Mouse (Mus musculus): ENCODE measurements at regions not wholly inside any gene's neighbourhood (a gene's known extent, or its start where the extent isn't known, plus 50 kb on each side); places are given as distances from the start of the nearest gene placed in this dataset.

GRCm38 (mm10) chr2:12697209-12697608 lies 226.6 kb upstream of the Pter start:
- DNase-seq (ENCODE audit: low spot score), result no peak

- DNase-seq (ENCODE audit: low spot score), result no peak
Measured at GRCm38 (mm10) chr2:12699331-12699730, 224.5 kb upstream of the Pter start.

GRCm38 (mm10) chr2:12707514-12707913 lies 216.3 kb upstream of the Pter start:
- DNase-seq (ENCODE audit: low spot score), result no peak

- DNase-seq (ENCODE audit: low spot score), result peak; percentile 75
Measured at GRCm38 (mm10) chr2:12709156-12709923, 214.5 kb upstream of the Pter start.

- DNase-seq (ENCODE audit: low spot score), result no peak
Measured at GRCm38 (mm10) chr2:12709924-12710240, 214.0 kb upstream of the Pter start.

GRCm38 (mm10) chr2:12716124-12717012 lies 207.5 kb upstream of the Pter start:
- no peak for DNase-seq (ENCODE audit: low spot score)

GRCm38 (mm10) chr2:12729251-12729650 lies 194.6 kb upstream of the Pter start:
- DNase-seq (ENCODE audit: low spot score), result no peak

GRCm38 (mm10) chr2:12737140-12737539 lies 186.7 kb upstream of the Pter start:
- no peak for DNase-seq (ENCODE audit: low spot score)

GRCm38 (mm10) chr2:12746856-12747255 lies 177.0 kb upstream of the Pter start:
- DNase-seq (ENCODE audit: low spot score), result peak; percentile 31

- no peak for DNase-seq (ENCODE audit: low spot score)
Measured at GRCm38 (mm10) chr2:12758816-12759215, 165.0 kb upstream of the Pter start.

- DNase-seq (ENCODE audit: low spot score), result peak; percentile 44
Measured at GRCm38 (mm10) chr2:12759931-12760330, 163.9 kb upstream of the Pter start.

- no peak for DNase-seq (ENCODE audit: low spot score)
Measured at GRCm38 (mm10) chr2:12761461-12761860, 162.4 kb upstream of the Pter start.

GRCm38 (mm10) chr2:12764510-12764909 lies 159.3 kb upstream of the Pter start:
- DNase-seq (ENCODE audit: low spot score), result no peak

GRCm38 (mm10) chr2:12765336-12765735 lies 158.5 kb upstream of the Pter start:
- no peak for DNase-seq (ENCODE audit: low spot score)

- peak; percentile 41 for DNase-seq (ENCODE audit: low spot score)
Measured at GRCm38 (mm10) chr2:12776866-12777265, 147.0 kb upstream of the Pter start.

- DNase-seq (ENCODE audit: low spot score), result peak; percentile 24
Measured at GRCm38 (mm10) chr2:12777696-12778095, 146.1 kb upstream of the Pter start.

- DNase-seq (ENCODE audit: low spot score), result no peak
Measured at GRCm38 (mm10) chr2:12792596-12792995, 131.2 kb upstream of the Pter start.

GRCm38 (mm10) chr2:12797615-12798169 lies 126.1 kb upstream of the Pter start:
- DNase-seq (ENCODE audit: low spot score), result peak; percentile 32

- peak; percentile 50 for DNase-seq (ENCODE audit: low spot score)
Measured at GRCm38 (mm10) chr2:12799153-12799925, 124.5 kb upstream of the Pter start.

GRCm38 (mm10) chr2:12802667-12803066 lies 121.2 kb upstream of the Pter start:
- no peak for DNase-seq (ENCODE audit: low spot score)

- no peak for DNase-seq (ENCODE audit: low spot score)
Measured at GRCm38 (mm10) chr2:12805096-12805495, 118.7 kb upstream of the Pter start.

GRCm38 (mm10) chr2:12808466-12808865 lies 115.4 kb upstream of the Pter start:
- DNase-seq (ENCODE audit: low spot score), result peak; percentile 49

Data from layer of hippocampus, adult 11-12 months (tissue).